Mouse (Mus musculus) granulocyte monocyte progenitor cell, adult 5-6 weeks (primary cell): ENCODE results near the gene Rassf3. TPM values are rescaled to one million over a fixed set of nuclear protein-coding genes. Genes with fewer than 3 reads are reported as not detected.
A peak's percentile ranks its signal among the peaks of the same experiment; 100 is the strongest.

ENCODE experiments used
- ATAC-seq: replicated peaks from 2 replicates; pipeline ENCODE4 v1.8.0; 2016; ENCODE audit warnings: mild to moderate bottlenecking, moderate TSS enrichment, inconsistent platforms; ENCODE audit not compliant: poor library complexity, severe bottlenecking
- total RNA-seq, 2 experiments: library from RNA; stranded (forward) in 1 of 2; stranded (reverse) in 1 of 2; fragments of 200-712, 200-1000 nt in 1 of 2; fragments of >200 nt in 1 of 2; fragmentation: Nextera tagmentation in 1 of 2; gene quantifications; 2 replicates each; pipeline ENCODE4 v1.2.3; 2014 to 2017

The Rassf3 gene
- total RNA-seq (2014; fragmentation: Nextera tagmentation): 22.4 and 30.6 TPM in 2 replicates
- total RNA-seq (2017): 21.0 and 22.5 TPM in 2 replicates

DNA sequence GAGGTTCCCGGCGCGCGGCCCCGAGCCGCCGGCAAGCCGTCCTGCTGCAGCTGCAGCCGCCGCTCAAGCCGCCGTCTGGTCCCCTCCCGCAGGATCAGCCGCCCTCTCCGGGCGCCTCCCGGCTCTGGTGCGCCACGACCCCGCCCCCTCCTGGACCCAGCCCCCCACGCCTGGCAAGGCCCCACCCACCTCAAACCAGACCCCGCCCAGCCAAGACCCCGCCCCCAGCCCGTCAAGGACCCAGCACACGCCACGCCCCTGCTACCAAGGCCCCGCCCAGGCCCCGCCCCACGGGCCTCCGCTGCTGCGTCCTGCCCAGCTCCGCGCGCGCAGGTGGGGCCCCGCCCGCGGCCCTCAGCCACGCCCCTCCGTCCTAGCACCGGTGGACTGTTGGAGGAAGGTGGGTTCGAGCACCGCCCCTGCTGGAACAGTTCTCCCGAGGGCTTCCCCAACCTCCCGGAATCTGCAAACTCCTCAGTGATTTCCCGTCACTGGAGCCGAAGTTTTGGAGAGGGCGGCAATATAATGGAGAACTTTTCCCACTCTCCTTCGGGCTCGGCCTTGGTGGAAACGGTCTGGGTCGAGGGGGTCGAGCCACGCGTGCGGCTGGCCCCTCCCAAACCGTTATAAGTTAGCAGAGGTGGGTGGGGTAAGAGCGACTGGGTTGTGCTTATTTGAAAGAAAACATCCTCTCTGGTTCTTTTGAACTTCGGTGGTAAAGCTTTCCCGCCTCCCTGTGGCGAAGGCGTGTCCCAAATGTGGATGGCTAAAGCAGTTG lies at the start of gene Rassf3:
TSS of gene Rassf3 (minus strand) at position 158 of the 778 bp plus-strand sequence.
- peak; percentile 65 for ATAC-seq

DNA sequence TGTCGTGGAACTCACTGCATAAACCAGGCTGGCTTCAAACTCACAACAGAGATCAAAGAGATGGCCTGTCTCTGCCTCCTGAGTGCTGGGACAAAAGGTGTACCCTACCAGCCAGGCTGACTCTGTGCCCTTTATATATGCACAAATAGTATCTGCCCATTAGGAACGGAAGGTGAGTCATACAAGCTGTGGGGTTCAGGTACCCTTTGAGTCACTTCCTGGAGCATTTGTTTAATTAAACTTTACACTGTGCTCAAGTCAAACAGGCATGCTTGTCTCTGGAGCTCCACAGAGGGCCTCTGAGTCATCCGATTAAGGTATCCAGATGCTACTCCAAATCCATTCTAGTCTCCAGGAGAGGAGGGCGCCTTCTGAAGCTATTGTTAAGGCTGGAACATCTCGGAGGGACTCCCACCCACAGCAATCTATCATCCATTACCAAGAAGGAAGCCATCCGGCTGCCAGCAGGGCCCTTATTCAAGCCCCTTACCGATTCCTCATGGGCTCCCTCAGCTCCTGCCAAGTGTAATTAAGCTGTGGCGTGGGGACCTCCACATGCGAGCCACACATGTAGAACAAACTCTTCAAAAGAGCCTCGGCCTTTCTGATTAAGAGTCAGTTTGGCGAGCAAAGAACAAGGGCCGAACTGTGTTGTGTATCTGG lies 44.9 kb upstream of the Rassf3 start:
- no peak for ATAC-seq

DNA sequence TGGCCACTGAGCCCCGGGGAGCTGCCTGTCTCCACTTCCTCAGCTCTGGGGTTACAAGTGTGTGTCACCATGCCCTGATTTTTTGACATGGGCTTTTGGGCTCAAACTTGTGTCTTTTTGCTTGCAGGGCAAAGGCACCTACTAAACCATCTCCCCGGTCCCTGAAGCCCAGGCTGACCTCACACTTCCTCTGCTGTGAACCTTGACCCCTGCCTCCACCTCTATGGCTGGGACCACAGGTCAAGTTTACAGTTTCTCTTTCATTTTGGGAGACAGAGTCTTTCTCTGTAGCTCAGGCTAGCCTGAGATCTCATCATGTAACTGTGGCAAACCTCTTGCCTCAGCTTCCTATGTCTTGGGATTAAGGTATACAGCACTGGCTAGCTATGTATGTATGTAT lies 43.6 kb upstream of the Rassf3 start:
- ATAC-seq: no peak

DNA sequence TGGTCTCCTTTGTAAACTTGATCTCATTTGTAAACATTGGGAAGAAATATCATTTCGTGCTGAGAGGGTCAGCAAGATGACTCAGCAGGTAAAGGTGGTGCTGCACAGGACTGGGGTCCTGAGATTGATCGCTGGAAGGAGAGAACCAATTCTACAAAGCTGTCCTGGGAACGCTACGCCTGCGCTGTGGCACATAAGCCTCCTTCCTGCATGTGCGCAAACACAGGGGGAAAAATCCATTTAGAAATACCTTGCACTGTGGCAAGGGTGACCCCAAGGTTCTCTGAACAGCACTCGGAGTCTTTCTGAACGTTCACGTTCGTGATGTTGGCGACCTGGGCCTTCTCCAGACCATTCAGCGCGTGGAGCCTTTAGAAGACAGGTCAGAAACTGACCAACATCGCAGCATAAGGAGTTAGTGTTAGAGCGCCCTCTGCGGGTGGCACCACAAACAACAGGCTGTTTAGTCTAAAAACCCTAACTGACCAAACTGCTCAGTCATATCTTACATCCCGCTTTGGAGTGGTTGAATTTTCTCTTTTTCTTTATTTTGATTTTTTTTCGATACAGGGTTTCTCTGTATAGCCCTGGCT lies 40.0 kb upstream of the Rassf3 start:
- peak; percentile 90 for ATAC-seq

DNA sequence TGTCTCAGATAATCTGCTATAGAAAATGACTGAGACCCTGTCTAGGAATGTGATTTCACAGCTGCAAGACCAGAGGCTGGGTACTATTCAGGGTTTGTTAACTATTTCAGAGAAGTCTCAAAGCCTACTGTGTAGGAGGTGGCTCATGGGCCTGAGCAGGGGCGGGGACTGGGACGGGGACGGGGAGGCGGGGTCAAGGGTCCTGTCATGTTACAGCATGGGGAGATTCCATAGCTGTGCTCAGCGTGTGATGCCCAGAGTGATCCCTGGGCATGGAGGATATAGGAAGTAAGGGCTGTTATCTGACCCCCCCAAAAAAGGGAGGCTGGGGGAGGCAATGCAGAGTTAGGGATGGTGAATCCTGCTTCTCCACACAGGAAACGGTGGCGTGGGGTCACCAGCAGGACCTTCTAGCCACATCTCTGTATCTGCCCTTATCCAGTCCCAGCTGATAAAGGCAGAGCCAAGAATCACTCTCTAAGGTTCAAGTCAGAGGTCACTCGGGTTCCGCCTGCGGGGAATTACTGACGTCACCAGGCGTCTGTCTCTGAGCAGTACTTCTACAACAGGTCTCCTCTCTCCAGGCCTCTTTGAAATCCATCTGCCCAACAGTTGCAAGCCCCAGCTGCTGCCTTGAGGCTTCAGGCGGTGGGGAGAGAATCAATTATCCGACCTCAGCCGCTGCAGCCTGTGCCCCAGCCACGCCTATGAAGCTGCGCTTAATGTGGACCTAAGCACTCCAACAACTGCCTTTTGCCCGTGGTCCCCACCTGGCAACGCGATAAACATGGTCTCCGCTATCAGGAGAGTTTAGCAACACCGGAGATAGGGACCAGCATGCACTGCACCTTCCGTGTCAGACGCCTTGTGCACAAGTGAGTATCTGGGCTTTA lies 33.9 kb upstream of the Rassf3 start:
- ATAC-seq: no peak

DNA sequence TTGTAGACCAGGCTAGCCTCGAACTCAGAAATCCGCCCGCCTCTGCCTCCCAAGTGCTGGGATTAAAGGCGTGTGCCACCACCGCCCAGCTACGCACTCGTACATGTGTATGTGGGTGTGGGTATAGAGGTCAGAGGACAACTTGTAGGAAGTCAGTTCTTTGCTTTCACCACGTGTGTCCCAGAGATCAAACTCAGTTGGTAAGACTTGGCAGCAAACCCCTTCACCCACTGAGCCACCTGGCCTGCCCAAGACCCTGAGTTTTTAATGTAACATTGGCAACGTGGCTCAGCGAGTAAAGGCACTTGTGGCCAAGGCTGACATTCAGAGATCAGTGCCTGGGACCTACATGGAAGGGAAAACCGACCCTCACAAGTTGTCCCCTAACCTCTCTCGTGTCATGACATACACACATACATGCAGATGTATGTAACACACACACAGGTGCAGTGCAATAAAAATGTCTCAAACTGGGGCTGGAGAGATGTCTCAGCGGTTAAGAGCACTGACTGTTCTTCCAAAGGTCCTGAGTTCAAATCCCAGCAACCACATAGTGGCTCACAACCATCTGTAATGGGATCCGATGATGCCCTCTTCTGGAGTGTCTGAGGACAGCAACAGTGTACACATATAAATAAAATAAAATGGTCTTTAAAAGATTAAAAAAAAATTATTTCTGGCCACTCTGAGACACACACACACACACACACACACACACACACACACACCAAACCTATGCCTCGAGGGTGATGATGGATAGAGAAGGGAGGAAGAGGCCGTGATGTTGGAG lies 31.8 kb upstream of the Rassf3 start:
- no peak for ATAC-seq

DNA sequence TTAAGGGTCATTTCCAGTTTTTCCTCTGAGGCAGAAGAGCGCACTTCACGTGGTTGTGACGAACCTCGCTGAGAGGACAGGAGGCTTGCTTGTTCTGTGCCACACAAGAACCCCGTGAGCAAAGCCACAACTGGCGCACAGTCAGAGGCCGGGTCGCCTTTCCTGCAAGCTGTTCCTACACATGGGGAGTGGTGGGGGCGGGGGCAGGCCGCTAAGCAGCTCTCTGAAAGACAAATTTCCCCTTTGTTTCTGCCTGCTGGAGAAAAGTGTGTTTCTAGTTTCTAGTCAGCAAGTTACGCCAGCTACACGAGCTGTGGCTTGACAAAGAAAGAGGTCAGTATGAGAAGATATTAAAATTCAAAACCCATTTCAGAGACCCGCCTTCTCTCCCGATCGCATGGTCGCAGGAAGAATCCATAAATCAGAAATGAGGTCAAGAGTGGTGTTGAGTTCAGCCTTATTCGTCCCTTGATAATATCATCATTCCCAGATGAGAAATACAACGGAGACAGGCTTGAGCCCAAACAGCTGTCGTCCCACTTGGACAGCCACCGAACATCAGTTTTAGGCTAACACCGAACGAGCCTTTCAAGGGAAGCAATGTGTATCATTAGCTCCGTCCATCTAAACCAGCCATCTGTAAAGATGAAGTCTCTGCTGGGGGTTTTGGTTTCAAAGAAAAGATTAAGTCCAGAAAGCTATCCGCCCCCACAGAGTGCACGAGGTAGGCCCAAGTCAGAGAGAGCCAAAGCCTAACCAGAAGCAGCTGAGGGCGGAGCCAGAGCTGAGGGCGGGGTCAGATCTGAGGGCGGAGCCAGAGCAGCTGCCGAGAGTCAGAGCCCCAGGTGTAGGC lies 30.8 kb upstream of the Rassf3 start:
- peak; percentile 80 for ATAC-seq

DNA sequence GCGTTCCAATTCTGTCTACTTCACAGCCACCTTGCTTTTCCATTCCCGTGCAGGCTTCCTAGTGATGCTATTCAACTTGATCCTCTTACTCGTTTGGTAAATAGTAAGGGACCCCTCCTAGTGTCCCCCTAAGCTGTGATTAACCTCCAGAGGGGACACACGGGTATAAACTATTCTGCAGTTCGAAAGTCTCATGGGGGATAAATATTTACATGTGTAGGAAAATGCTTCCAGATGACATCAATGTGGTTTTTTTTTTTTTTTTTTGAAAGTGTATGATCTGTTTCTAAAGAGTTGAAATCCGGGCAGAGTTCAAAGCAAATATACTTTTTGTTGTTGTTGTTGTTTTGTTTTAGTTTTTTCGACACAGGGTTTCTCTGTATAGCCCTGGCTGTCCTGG lies 29.8 kb upstream of the Rassf3 start:
- no peak for ATAC-seq

DNA sequence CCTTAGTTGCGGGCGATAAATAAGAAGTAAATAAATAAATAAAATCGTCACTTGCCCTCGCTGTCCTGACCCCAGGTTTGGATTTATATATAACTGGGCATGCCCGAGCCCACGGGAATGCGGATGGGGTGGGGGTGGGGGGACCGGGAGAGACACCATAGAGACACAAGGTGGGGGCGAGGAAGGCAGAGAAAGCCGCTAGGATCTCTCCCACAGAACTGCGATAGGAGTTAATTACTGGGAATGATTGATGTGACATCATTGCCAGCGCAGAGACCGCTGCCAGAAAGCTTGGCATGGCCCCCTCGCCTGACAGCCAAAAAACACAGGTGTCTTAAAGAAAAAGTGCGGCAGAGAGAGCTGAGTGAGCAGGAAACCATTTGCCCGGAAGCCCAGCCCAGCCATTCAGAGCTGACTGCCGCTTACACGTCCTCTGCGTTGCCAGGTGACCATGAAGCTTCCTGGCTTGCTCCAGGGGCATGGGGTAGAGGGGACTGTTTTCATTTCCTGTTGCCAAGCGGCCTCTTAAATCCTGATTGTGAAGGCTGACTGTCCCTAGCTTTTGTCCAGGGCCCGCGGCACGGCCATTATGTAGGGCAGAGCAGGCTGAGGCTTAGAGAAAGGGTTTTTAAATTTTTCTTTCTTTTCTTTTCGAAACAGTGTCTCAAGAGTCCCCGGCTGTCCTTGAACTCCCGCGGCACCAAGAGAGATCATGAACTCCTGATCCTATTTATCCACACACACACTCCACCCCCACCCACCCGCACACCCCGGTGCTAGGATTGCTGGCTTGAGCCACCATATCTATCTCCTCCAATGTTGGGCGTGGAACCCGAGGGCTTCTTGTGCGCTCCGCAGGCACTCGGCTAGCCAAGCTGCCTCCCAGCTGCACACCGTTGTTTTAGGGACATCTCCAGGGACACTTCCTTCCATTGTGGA lies 29.1 kb upstream of the Rassf3 start:
- ATAC-seq: peak; percentile 73

DNA sequence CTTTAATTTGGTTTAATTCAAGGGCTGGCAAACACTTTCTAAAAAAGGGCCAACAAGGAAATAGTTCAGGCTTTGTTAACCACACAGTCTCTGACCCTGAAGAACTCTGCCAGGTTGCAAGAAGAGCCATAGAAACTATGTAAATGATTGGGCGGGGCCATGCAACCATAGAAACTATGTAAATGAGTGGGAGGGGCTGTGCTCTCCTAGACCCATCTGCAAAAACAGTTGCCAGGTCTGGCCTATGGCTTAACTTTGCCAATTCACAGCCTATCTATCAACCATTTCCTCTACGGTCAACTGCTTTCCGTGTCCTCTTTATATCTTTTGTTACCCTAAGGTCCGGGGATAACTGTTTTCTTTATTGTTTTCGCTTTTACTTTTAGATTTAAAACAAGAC lies 25.0 kb upstream of the Rassf3 start:
- peak; percentile 45 for ATAC-seq

DNA sequence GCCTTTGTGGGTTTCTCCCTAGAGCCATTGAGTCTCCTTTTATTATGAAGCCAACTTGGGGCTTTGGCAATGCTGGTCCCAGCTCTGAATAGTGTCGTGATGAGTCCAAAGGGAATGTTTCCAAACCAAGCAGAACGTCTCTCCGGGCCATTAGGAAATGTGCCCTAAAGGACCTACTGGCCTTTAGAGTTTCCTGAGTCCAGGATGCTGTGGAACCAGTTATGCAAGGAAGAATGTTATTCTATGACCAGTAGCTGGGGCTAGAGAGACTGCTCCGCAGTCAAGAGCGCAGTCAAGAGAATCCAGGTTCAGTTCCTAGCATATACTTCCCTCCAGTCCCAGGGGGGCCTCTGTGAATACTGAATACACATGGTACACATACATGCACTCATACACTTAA lies 23.9 kb upstream of the Rassf3 start:
- no peak for ATAC-seq

DNA sequence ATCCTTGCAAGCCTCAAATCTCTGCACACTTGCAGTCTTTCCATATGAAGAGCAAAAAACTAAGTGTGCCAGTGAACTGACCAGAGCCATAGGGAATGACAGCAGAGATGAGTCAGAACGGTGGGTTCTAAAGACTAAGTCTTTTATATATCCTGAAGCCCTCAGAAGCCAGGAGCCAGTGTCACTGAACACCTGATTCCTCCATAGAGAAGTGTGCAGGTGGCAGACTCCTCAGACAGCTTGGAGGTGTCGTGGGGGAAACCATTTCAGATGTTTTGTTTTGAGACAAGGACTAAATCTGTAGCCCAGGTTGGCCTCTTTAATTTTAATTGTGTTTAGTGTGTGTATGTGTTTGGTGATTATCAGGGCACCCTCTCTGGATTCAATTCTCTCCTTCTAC lies 22.9 kb upstream of the Rassf3 start:
- ATAC-seq: no peak

DNA sequence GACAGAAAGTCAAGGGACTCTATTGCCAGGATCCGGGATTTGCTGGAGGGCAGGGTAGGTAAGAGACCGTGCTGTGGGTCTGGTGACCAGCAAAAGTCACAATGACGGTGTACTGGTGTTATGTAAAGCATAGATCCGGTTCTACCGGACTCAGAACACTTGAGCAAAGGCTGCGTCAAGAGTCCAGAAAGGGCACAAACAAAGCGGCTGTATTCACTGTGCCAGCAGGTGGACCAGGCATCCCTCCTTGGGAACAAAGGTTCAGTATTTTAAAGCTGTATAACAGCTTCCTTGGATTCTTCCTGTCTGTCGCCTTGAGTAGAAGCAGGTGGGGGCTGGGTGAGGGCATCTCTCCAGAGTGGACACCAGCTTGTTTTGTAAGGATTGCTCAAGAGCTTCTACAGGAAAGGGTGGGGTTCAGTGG lies 22.3 kb upstream of the Rassf3 start:
- peak; percentile 46 for ATAC-seq

DNA sequence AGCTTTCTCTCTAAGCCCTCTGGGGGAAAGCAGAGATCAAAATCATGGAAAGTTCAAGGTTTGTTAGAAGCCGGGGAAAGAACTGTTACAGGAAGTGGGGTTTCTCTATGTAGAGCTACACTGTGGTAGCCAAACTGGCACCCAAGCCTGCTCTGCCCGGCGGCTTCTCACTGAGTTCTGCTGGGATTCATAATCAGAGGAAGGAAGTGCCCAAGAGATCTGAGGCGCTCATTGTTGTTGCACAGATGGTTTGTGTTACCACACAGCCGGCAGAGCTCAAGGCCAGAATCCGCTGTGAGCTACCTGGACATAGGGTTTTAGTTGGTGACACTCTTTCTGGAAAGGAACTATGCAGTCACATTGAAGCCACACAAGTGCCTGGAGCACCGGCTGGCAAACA lies 21.8 kb upstream of the Rassf3 start:
- peak; percentile 45 for ATAC-seq

DNA sequence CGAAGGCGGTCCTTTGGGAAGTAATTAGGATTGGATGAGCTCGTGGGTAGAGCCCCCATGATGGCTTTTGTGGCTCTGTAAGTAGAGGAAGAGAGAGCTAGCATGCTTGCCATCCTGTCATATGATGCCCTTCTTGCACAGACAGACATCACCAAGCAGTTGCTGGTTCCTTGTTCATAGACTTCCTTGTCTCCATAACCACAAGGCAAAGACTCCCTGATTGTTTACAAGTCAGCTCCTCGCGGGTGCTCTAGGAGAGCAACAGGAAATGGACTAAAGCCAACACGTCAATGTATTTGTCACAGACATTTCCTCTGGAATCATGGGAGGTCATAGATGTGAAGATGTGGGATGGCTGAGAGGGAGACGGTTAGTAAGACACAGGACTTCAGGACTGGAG lies 20.5 kb upstream of the Rassf3 start:
- ATAC-seq: peak; percentile 54

DNA sequence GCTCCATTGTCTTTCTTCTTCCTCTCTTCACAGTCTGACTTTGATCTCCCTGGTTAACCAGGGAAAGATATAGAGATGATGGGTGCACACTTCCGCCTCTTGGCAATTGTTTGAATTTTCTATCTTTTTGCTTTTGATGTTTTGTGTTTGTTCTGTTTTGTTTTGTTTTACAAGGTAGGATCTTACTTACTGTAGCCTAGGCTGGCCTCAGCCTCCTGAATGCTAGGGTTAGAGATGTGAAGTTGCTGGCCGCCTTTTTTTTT lies 17.9 kb upstream of the Rassf3 start:
- ATAC-seq: no peak

DNA sequence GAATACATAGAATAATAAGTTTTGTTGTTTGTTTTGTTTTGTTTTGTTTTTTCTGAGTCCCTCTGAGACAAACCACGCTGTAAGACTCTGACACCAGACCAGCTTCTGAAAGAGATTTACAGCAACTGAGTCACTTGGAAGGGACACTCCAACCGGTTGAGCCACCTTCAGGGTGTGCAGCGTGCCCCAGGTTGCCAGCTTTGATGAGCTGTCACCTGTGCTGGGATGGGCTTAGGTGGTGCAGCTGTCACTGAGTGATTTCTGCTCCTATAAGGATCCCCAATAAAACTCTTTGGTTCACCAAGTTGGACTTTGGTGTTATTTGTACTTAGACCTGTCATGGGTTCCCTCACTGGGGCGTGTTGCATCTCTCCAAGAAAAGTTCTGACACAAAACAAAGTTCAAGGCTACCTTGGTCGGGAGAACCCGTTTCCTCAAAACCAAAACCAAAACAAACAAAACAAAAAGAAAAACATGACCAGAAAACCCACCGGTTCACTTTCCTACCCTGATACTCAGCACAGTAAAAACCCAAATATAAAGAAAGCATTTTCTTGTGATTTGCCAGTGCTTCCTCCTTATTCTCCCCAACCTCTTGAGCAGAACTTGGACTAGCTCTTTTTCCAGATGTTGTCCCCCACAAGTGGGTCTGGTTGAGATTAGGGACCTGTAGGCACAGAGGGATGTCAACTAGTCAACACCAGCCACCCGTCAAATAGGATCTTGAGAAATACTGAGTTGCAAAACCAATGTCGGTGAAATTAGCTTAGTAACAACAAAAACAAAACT lies 17.4 kb upstream of the Rassf3 start:
- ATAC-seq: peak; percentile 58
